Mouse (Mus musculus): ENCODE data around the gene Gm36028. TPM values are rescaled to one million over a fixed set of nuclear protein-coding genes. Genes with fewer than 3 reads are reported as not detected.

The Gm36028 gene
- polyA plus RNA-seq, 1 experiment from 2014 or later, result 0.25 TPM

- Histone ChIP-seq H3K27me3 (ENCODE audit: low read depth, poor library complexity, severe bottlenecking) (no peaks in the 10 kb centered on the region), H3K4me3 (no peak overlapping the region), H3K9me3 (replicated peaks) (no peaks in the 10 kb centered on the region), H3K36me3 (no peaks in the 10 kb centered on the region), H3K4me1 (peaks cover 6% of the 10 kb centered on the region), H3K27ac (replicated peaks) (no peak overlapping the region)
- no peak for DNase-seq (ENCODE audit: low spot score)
- WGBS, result 77% methylated on average over 14 of the region's 14 CpGs
Measured at GRCm38 (mm10) chr16:37854054-37854453, 6.9 kb downstream of the Gm36028 start.

DNA sequence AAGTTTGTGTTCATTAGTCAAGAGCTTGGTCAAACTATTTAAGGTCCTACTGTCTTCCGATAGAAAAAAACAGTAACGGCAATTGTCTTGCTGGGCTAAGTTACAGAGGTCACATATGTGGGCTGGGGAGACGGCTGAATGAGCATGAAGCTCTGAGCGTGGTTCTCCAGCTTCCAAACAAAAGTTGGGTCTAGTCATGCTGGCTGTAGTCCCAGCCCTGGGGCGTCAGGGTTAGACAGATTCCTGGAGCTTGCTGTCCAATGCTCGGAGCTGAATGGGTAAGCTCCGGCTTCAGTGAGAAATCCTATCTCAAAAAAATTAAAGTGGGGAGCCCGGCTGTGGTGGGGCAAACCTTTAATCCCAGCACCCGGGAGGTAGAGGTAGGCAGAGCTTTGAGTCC, 7.7 kb downstream of the Gm36028 start:
- Histone ChIP-seq H3K4me1 (peaks cover 6% of the 10 kb centered on the region), H3K36me3 (no peaks in the 10 kb centered on the region), H3K9me3 (replicated peaks) (no peaks in the 10 kb centered on the region), H3K27ac (replicated peaks) (no peak overlapping the region), H3K4me3 (no peak overlapping the region), H3K27me3 (ENCODE audit: low read depth, poor library complexity, severe bottlenecking) (no peaks in the 10 kb centered on the region)
- WGBS, result 84% methylated on average over 9 of the region's 9 CpGs
- DNase-seq (ENCODE audit: low spot score), result no peak

DNA sequence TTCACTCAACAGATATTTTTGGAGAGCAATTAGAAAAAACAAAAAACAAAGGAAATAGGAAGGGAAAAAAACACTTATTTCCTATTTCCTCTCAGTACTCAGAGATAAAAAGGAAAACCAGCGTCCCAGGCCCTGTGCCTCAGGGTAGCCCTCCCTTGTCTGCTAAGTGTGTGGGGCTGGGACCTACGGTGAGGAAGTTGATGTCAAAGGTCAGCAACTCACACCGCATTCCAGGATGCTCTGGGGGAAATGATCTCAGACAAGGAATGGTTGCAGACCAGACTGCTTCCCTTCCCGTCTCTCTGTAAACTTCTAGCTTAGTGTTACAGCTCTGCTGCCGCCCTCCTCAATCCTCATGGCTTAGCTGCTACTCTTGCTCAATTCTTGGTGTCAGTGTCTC, 9.6 kb downstream of the Gm36028 start:
- DNase-seq (ENCODE audit: low spot score), result peak; percentile 22
- Histone ChIP-seq H3K36me3 (no peaks in the 10 kb centered on the region), H3K9me3 (replicated peaks) (no peaks in the 10 kb centered on the region), H3K27me3 (ENCODE audit: low read depth, poor library complexity, severe bottlenecking) (no peaks in the 10 kb centered on the region), H3K4me1 (0 out of 2 replicates have a peak, but pooled peaks cover 3% of the 10 kb centered on the region), H3K27ac (replicated peaks) (no peak overlapping the region), H3K4me3 (no peak overlapping the region)
- 55% methylated on average over 5 of the region's 5 CpGs for WGBS

DNA sequence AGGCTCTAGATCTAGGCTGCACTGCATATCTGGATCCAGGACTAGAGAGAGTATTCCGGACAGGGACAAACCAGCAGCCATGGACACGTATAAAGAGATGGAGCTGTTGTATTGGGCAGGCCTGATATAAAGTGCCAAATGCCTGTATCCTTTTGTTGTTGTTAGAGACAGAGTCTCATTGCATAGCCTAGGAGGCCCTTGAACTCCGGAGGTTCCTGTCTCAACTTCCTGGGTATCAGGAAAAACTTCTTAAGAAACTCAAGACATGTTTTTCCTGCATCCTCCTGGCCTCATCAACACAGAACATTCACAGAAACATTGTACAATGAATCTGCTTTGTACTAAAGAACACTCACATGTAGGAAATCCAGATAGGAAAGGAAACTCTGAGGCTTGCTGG, 13.9 kb downstream of the Gm36028 start:
- DNase-seq (ENCODE audit: low spot score), result no peak
- Histone ChIP-seq H3K9me3 (replicated peaks) (no peaks in the 10 kb centered on the region), H3K4me1 (no peaks in the 10 kb centered on the region), H3K27ac (replicated peaks) (no peak overlapping the region), H3K4me3 (no peak overlapping the region), H3K27me3 (ENCODE audit: low read depth, poor library complexity, severe bottlenecking) (no peaks in the 10 kb centered on the region), H3K36me3 (no peaks in the 10 kb centered on the region)
- 87% methylated on average over 3 of the region's 3 CpGs for WGBS

GRCm38 (mm10) chr16:37845202-37845925, 15.6 kb downstream of the Gm36028 start:
- no peak overlapping the region for H3K4me3 ChIP-seq
- H3K27ac ChIP-seq (replicated peaks), result no peak overlapping the region
- no peaks in the 10 kb centered on the region for H3K36me3 ChIP-seq
- H3K4me1 ChIP-seq, result no peaks in the 10 kb centered on the region
- no peaks in the 10 kb centered on the region for H3K9me3 ChIP-seq (replicated peaks)
- 95% methylated on average over 7 of the region's 7 CpGs for WGBS
- DNase-seq (ENCODE audit: low spot score), result no peak
- no peaks in the 10 kb centered on the region for H3K27me3 ChIP-seq (ENCODE audit: low read depth, poor library complexity, severe bottlenecking)

DNA sequence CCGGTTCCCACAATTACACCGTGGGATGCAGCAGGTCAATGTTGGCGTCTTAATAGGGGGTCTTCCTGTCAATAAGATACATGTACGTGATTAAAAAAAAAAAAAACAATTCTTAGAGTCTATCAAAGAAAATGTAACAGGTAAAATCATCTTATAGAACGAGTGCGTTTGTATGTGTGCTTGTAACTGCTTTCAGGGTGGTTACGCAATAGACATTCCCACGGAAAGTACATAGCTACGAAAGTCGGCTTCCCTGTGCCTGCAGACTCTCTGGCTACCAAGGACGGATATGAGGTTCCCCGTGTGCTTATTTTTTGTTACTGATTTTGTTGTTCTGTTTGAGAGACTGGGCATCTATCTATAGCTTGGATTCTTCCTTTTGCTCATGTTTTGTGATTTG, 17.2 kb downstream of the Gm36028 start:
- H3K9me3 ChIP-seq (replicated peaks), result no peaks in the 10 kb centered on the region
- 93% methylated on average over 12 of the region's 12 CpGs for WGBS
- H3K4me3 ChIP-seq, result no peak overlapping the region
- no peaks in the 10 kb centered on the region for H3K36me3 ChIP-seq
- H3K27me3 ChIP-seq (ENCODE audit: low read depth, poor library complexity, severe bottlenecking), result no peaks in the 10 kb centered on the region
- DNase-seq (ENCODE audit: low spot score), result no peak
- H3K27ac ChIP-seq (replicated peaks), result no peak overlapping the region
- no peaks in the 10 kb centered on the region for H3K4me1 ChIP-seq

DNA sequence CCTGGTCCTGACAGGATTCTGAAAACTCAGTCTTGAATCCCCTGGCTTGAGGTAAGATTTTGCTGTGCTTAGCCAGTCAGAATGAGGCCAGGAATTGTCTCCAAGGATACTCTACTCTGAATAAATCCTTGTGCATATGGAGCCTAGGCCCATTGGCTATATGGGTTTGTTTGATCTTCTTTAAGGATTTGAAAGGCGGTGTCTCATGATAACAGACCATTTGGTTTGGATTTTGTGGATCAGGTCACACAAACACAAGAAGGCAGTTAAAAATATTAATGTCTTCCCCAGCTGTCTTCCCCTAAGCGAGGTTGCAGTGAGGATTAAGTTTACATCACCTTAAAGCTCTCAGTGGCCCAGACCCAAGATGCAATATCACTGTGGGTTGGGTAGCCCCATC, 18.5 kb downstream of the Gm36028 start:
- no peak for DNase-seq (ENCODE audit: low spot score)
- Histone ChIP-seq H3K4me1 (no peaks in the 10 kb centered on the region), H3K27ac (replicated peaks) (no peak overlapping the region), H3K4me3 (no peak overlapping the region), H3K27me3 (ENCODE audit: low read depth, poor library complexity, severe bottlenecking) (no peaks in the 10 kb centered on the region), H3K36me3 (no peaks in the 10 kb centered on the region), H3K9me3 (replicated peaks) (no peaks in the 10 kb centered on the region)
- 83% methylated on average over 2 of the region's 2 CpGs for WGBS

DNA sequence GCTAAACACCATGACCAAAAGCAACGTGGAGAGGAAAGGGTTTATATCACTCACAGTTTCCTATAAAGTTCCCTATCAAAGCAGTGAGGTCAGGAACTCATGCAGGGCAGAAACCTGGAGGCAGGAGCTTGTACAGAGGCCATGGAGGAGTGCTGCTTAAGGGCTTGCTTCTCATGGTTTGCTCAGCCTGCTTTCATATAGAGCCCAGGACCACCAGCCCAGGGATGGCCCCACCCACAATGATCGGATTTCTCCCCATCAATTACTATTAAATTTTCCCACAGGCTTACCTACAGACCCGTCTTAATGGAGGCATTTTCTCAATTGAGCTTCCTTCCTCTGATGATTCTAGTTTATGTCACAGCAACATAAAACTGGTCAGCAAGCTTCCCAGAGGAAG, 23.4 kb downstream of the Gm36028 start:
- WGBS, result 84% methylated on average over 3 of the region's 3 CpGs
- H3K4me1 ChIP-seq, result no peaks in the 10 kb centered on the region
- no peak overlapping the region for H3K4me3 ChIP-seq
- H3K27ac ChIP-seq (replicated peaks), result no peak overlapping the region
- no peaks in the 10 kb centered on the region for H3K9me3 ChIP-seq (replicated peaks)
- H3K27me3 ChIP-seq (ENCODE audit: low read depth, poor library complexity, severe bottlenecking), result no peaks in the 10 kb centered on the region
- H3K36me3 ChIP-seq, result peaks cover 33% of the 10 kb centered on the region
- no peak for DNase-seq (ENCODE audit: low spot score)

DNA sequence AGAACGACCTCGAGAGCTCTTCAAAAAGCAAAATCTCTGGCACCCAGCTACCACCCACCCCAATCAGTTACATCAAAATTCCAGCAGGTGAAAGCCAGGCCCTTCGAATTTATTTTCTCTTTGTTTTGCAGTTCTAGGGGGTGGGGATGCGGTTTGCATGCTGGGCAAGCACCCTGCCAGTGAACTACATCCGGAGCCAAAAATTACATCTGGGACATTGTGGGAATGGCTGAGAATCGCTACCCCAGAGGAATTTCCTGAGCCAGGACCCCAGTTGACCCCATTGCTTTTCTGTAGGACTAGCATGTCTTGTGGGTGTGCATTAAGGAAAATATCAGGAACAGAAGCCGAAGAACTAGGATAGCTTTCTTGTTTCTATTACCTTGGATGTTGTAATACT, 29.9 kb downstream of the Gm36028 start:
- DNase-seq (ENCODE audit: low spot score), result no peak
- 86% methylated on average over 7 of the region's 7 CpGs for WGBS
- H3K27ac ChIP-seq (replicated peaks), result no peak overlapping the region
- H3K36me3 ChIP-seq, result peaks cover 94% of the 10 kb centered on the region
- H3K9me3 ChIP-seq (replicated peaks), result no peaks in the 10 kb centered on the region
- H3K27me3 ChIP-seq (ENCODE audit: low read depth, poor library complexity, severe bottlenecking), result no peaks in the 10 kb centered on the region
- H3K4me1 ChIP-seq, result no peaks in the 10 kb centered on the region
- no peak overlapping the region for H3K4me3 ChIP-seq

DNA sequence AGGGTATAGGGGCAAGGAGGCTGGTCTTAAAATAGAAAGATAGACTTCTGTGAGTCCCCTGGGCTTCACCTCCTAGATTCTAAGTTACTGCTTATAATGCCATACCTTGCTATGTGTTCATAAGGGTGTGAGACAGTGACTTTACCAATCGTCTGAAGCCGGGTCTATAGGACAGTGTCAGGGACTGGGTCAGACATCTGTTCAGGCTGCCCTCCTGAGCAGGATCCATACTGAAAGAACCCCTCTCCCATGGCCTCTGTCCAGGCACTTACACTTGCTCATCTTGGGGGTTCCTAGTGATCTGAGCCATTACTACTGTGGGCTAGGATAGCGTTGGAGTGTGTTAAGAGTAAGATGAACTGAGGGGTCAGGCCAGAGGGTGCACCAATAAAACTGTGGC, 34.7 kb downstream of the Gm36028 start:
- no peak for DNase-seq (ENCODE audit: low spot score)
- 95% methylated on average over 3 of the region's 3 CpGs for WGBS
- H3K27me3 ChIP-seq (ENCODE audit: low read depth, poor library complexity, severe bottlenecking), result no peaks in the 10 kb centered on the region
- H3K27ac ChIP-seq (replicated peaks), result no peak overlapping the region
- H3K4me1 ChIP-seq, result no peaks in the 10 kb centered on the region
- peaks cover 100% of the 10 kb centered on the region for H3K36me3 ChIP-seq
- no peak overlapping the region for H3K4me3 ChIP-seq
- H3K9me3 ChIP-seq (replicated peaks), result no peaks in the 10 kb centered on the region

- H3K36me3 ChIP-seq, result peaks cover 100% of the 10 kb centered on the region
Measured at GRCm38 (mm10) chr16:37824778-37825505, 36.0 kb downstream of the Gm36028 start.

GRCm38 (mm10) chr16:37823949-37824348, 37.0 kb downstream of the Gm36028 start:
- no peaks in the 10 kb centered on the region for H3K4me1 ChIP-seq
- WGBS, result 95% methylated on average over 5 of the region's 5 CpGs
- H3K27me3 ChIP-seq (ENCODE audit: low read depth, poor library complexity, severe bottlenecking), result no peaks in the 10 kb centered on the region
- DNase-seq (ENCODE audit: low spot score), result no peak
- H3K9me3 ChIP-seq (replicated peaks), result no peaks in the 10 kb centered on the region
- H3K36me3 ChIP-seq, result peaks cover 100% of the 10 kb centered on the region
- no peak overlapping the region for H3K4me3 ChIP-seq
- no peak overlapping the region for H3K27ac ChIP-seq (replicated peaks)

More at GRCm38 (mm10) chr16:37824778-37825505, 36.0 kb downstream of the Gm36028 start:
- Histone ChIP-seq H3K4me1 (no peaks in the 10 kb centered on the region), H3K9me3 (replicated peaks) (no peaks in the 10 kb centered on the region), H3K27me3 (ENCODE audit: low read depth, poor library complexity, severe bottlenecking) (no peaks in the 10 kb centered on the region), H3K27ac (replicated peaks) (no peak overlapping the region), H3K4me3 (no peak overlapping the region)
- DNase-seq (ENCODE audit: low spot score), result no peak
- WGBS, result 96% methylated on average over 12 of the region's 12 CpGs

- no peak for DNase-seq (ENCODE audit: low spot score)
- 90% methylated on average over 4 of the region's 4 CpGs for WGBS
- H3K9me3 ChIP-seq (replicated peaks), result no peaks in the 10 kb centered on the region
- no peak overlapping the region for H3K27ac ChIP-seq (replicated peaks)
- no peak overlapping the region for H3K4me3 ChIP-seq
- H3K36me3 ChIP-seq, result peaks cover 69% of the 10 kb centered on the region
- no peaks in the 10 kb centered on the region for H3K27me3 ChIP-seq (ENCODE audit: low read depth, poor library complexity, severe bottlenecking)
- peaks cover 21% of the 10 kb centered on the region for H3K4me1 ChIP-seq
Measured at GRCm38 (mm10) chr16:37817986-37818385, 43.0 kb downstream of the Gm36028 start.
